Comparison of ENCODE assay signal across 20 mouse cellular contexts in genomic region chr5:112627305-112627704, GRCm38 (mm10). TPM values are rescaled to one million over a fixed set of nuclear protein-coding genes. Genes with fewer than 3 reads are reported as not detected.
A peak's percentile ranks its signal among the peaks of the same experiment; 100 is the strongest.
DNase-seq lines count a peak whose midpoint lies in the region; ATAC-seq and TF ChIP-seq lines count a peak whose summit lies in the region.
"Had no signal": no experiment of that assay in that cellular context is flagged by ENCODE, and none has a peak within 500 bp of the region (broad histone marks: within the 10 kb centered on the region; RNA-seq: fewer than 3 reads in every experiment).

No protein-coding gene starts in this region.

- no peak overlapping the region for H3K4me2 ChIP-seq in embryonic facial prominence, embryonic 13.5 days
- H3K4me2 ChIP-seq in midbrain, embryonic 13.5 days (replicated peaks), result no peak overlapping the region
- H3K4me2 ChIP-seq in midbrain, postnatal 0 days (ENCODE audit: low read depth, low read length, poor library complexity, severe bottlenecking), result no peak overlapping the region
- H3K4me2 ChIP-seq in hindbrain, embryonic 15.5 days, result no peak overlapping the region
- H3K4me2 ChIP-seq in neural tube, embryonic 14.5 days (ENCODE audit: low read depth, low read length), result no peak overlapping the region
- H3K4me2 ChIP-seq: liver, embryonic 11.5 days; lung, embryonic 15.5 days; stomach, embryonic 15.5 days had no signal

- H3K9ac ChIP-seq in embryonic facial prominence, embryonic 13.5 days, result 0 out of 2 replicates have a peak overlapping the region, but pooled peaks have one; percentile 27
- no peak overlapping the region for H3K9ac ChIP-seq in midbrain, embryonic 13.5 days (replicated peaks)
- H3K9ac ChIP-seq in midbrain, postnatal 0 days (replicated peaks; ENCODE audit: low read length, poor library complexity, severe bottlenecking), result no peak overlapping the region
- no peak overlapping the region for H3K9ac ChIP-seq in hindbrain, embryonic 15.5 days
- no peak overlapping the region for H3K9ac ChIP-seq in neural tube, embryonic 14.5 days (replicated peaks; ENCODE audit: low read depth, low read length)
- H3K9ac ChIP-seq: lung, embryonic 15.5 days; stomach, embryonic 15.5 days had no signal

- no peak for TF ChIP-seq CTCF in midbrain, postnatal 0 days (IDR thresholded peaks at IDR 0.05)

- DNase-seq in embryonic facial prominence, embryonic 10.5 days (ENCODE audit: low spot score), result no peak
- DNase-seq in midbrain, postnatal 0 days (ENCODE audit: low spot score), result no peak
- no peak for DNase-seq in lung, postnatal 14 days
- DNase-seq in urinary bladder, adult 18-20 months (ENCODE audit: low spot score in 2 of 2), result no peak
- DNase-seq: gastrocnemius, postnatal 25 days; heart, postnatal 14 days; kidney, postnatal 25 days; thymus, postnatal 14 days had no signal

- ATAC-seq in embryonic facial prominence, embryonic 13.5 days (ENCODE audit: insufficient number of reproducible peaks, insufficient read depth, low FRiP score, low TSS enrichment, low read depth), result no peak
- ATAC-seq in midbrain, embryonic 13.5 days, result peak; percentile 41; the same call in 1 of the 2 replicates
- no peak for ATAC-seq in midbrain, postnatal 0 days (ENCODE audit: low FRiP score)
- 0 out of 2 replicates have a peak, but pooled peaks have one; percentile 10 for ATAC-seq in hindbrain, embryonic 15.5 days (ENCODE audit: low FRiP score, low read depth)
- ATAC-seq in neural tube, embryonic 14.5 days (ENCODE audit: low read depth), result peak; percentile 48; the same call in 1 of the 2 replicates
- ATAC-seq: activated CD4-positive, CD25-positive, alpha-beta regulatory T cell, adult 4 months; intestine, embryonic 16.5 days had no signal

- no peaks in the 10 kb centered on the region for H3K36me3 ChIP-seq in embryonic facial prominence, embryonic 13.5 days
- H3K36me3 ChIP-seq in embryonic facial prominence, embryonic 10.5 days (replicated peaks), result no peaks in the 10 kb centered on the region
- no peaks in the 10 kb centered on the region for H3K36me3 ChIP-seq in midbrain, embryonic 13.5 days
- no peaks in the 10 kb centered on the region for H3K36me3 ChIP-seq in midbrain, postnatal 0 days (ENCODE audit: insufficient read depth, low read length)
- H3K36me3 ChIP-seq in hindbrain, embryonic 15.5 days, result no peaks in the 10 kb centered on the region
- H3K36me3 ChIP-seq in neural tube, embryonic 14.5 days (ENCODE audit: control insufficient read depth, insufficient read depth, low read length), result no peaks in the 10 kb centered on the region
- H3K36me3 ChIP-seq: heart, embryonic 10.5 days; lung, embryonic 15.5 days; stomach, embryonic 15.5 days had no signal

- peaks cover 26% of the 10 kb centered on the region for H3K4me1 ChIP-seq in embryonic facial prominence, embryonic 13.5 days
- H3K4me1 ChIP-seq in embryonic facial prominence, embryonic 10.5 days, result peaks cover 56% of the 10 kb centered on the region
- H3K4me1 ChIP-seq in midbrain, embryonic 13.5 days (replicated peaks), result peaks cover 48% of the 10 kb centered on the region
- peaks cover 9% of the 10 kb centered on the region for H3K4me1 ChIP-seq in midbrain, postnatal 0 days (ENCODE audit: insufficient read depth, low read length)
- H3K4me1 ChIP-seq in hindbrain, embryonic 15.5 days (replicated peaks), result peaks cover 32% of the 10 kb centered on the region
- peaks cover 6% of the 10 kb centered on the region; the same call in 1 of the 2 replicates for H3K4me1 ChIP-seq in neural tube, embryonic 14.5 days (ENCODE audit: control insufficient read depth, insufficient read depth, low read length)
- H3K4me1 ChIP-seq: stomach, embryonic 15.5 days had no signal

- H3K27me3 ChIP-seq in embryonic facial prominence, embryonic 13.5 days, result no peaks in the 10 kb centered on the region
- H3K27me3 ChIP-seq in embryonic facial prominence, embryonic 10.5 days (replicated peaks; ENCODE audit: low read depth, poor library complexity, severe bottlenecking), result peaks cover 35% of the 10 kb centered on the region
- H3K27me3 ChIP-seq in midbrain, embryonic 13.5 days, result no peaks in the 10 kb centered on the region
- H3K27me3 ChIP-seq in midbrain, postnatal 0 days (ENCODE audit: insufficient read depth, low read length), result no peaks in the 10 kb centered on the region
- H3K27me3 ChIP-seq in hindbrain, embryonic 15.5 days, result no peaks in the 10 kb centered on the region
- no peaks in the 10 kb centered on the region for H3K27me3 ChIP-seq in neural tube, embryonic 14.5 days (ENCODE audit: control insufficient read depth, insufficient read depth, low read length)
- H3K27me3 ChIP-seq: CH12.LX; lung, embryonic 15.5 days; stomach, embryonic 15.5 days had no signal

- 48% methylated on average over 14 of the region's 14 CpGs for WGBS in embryonic facial prominence, embryonic 13.5 days
- WGBS in embryonic facial prominence, embryonic 10.5 days, result 55% methylated on average over 14 of the region's 14 CpGs
- WGBS in midbrain, embryonic 13.5 days, result 52% methylated on average over 14 of the region's 14 CpGs
- WGBS in midbrain, postnatal 0 days, result 42% methylated on average over 14 of the region's 14 CpGs
- 39% methylated on average over 14 of the region's 14 CpGs for WGBS in hindbrain, embryonic 15.5 days
- 36% methylated on average over 14 of the region's 14 CpGs for WGBS in neural tube, embryonic 14.5 days

- 0 out of 2 replicates have a peak, but pooled peaks cover 5% of the 10 kb centered on the region for H3K9me3 ChIP-seq in embryonic facial prominence, embryonic 13.5 days
- H3K9me3 ChIP-seq in embryonic facial prominence, embryonic 10.5 days, result peaks cover 5% of the 10 kb centered on the region; the same call in 1 of the 2 replicates
- no peaks in the 10 kb centered on the region for H3K9me3 ChIP-seq in midbrain, embryonic 13.5 days
- no peaks in the 10 kb centered on the region for H3K9me3 ChIP-seq in midbrain, postnatal 0 days (ENCODE audit: low read length)
- H3K9me3 ChIP-seq in hindbrain, embryonic 15.5 days, result no peaks in the 10 kb centered on the region
- H3K9me3 ChIP-seq in neural tube, embryonic 14.5 days (ENCODE audit: control insufficient read depth, low read length), result no peaks in the 10 kb centered on the region
- H3K9me3 ChIP-seq: heart, embryonic 10.5 days; lung, embryonic 15.5 days; stomach, embryonic 15.5 days had no signal

- no peak overlapping the region for H3K4me3 ChIP-seq in embryonic facial prominence, embryonic 13.5 days
- no peak overlapping the region for H3K4me3 ChIP-seq in embryonic facial prominence, embryonic 10.5 days
- H3K4me3 ChIP-seq in midbrain, embryonic 13.5 days (replicated peaks), result no peak overlapping the region
- no peak overlapping the region for H3K4me3 ChIP-seq in midbrain, postnatal 0 days (ENCODE audit: low read depth, low read length)
- no peak overlapping the region for H3K4me3 ChIP-seq in hindbrain, embryonic 15.5 days
- H3K4me3 ChIP-seq in neural tube, embryonic 14.5 days (ENCODE audit: low read depth, low read length), result no peak overlapping the region
- H3K4me3 ChIP-seq: heart, embryonic 10.5 days; lung, embryonic 15.5 days; stomach, embryonic 15.5 days had no signal

- no peak overlapping the region for H3K27ac ChIP-seq in embryonic facial prominence, embryonic 13.5 days
- H3K27ac ChIP-seq in embryonic facial prominence, embryonic 10.5 days (replicated peaks), result no peak overlapping the region; the same call in 1 of the 2 replicates
- H3K27ac ChIP-seq in midbrain, embryonic 13.5 days, result peak overlapping the region; percentile 44; the same call in 1 of the 2 replicates
- H3K27ac ChIP-seq in midbrain, postnatal 0 days (ENCODE audit: low read depth, low read length), result no peak overlapping the region
- H3K27ac ChIP-seq in hindbrain, embryonic 15.5 days (replicated peaks), result no peak overlapping the region
- H3K27ac ChIP-seq in neural tube, embryonic 14.5 days (ENCODE audit: low read depth, low read length), result no peak overlapping the region
- H3K27ac ChIP-seq: heart, embryonic 10.5 days; lung, embryonic 15.5 days; stomach, embryonic 15.5 days had no signal

RNA-seq across cellular contexts. Expression of gene Sez6l, which starts 50.3 kb away (rescaled TPM):
- polyA plus RNA-seq in embryonic facial prominence, embryonic 13.5 days (2015; fragmentation: Nextera tagmentation; extraction: Ambion mirVana), result 2.0 and 2.1 TPM in 2 replicates
- polyA plus RNA-seq in embryonic facial prominence, embryonic 10.5 days (2016; fragmentation: Nextera tagmentation; extraction: Ambion mirVana), result 0.63 and 0.75 TPM in 2 replicates
- polyA plus RNA-seq in midbrain, embryonic 13.5 days (2015; fragmentation: Nextera tagmentation; extraction: Ambion mirVana), result 41.6 and 42.0 TPM in 2 replicates
- 101 and 115 TPM in 2 replicates for total RNA-seq in midbrain, postnatal 0 days (2014; rRNA removed)
- polyA plus RNA-seq in midbrain, postnatal 0 days (2015; fragmentation: Nextera tagmentation; extraction: Ambion mirVana), result 60.7 and 65.7 TPM in 2 replicates
- polyA plus RNA-seq in hindbrain, embryonic 15.5 days (2015; fragmentation: Nextera tagmentation; extraction: Ambion mirVana), result 41.3 and 46.3 TPM in 2 replicates
- 27.6 and 30.4 TPM in 2 replicates for polyA plus RNA-seq in neural tube, embryonic 14.5 days (2014; fragmentation: Nextera tagmentation; extraction: Ambion mirVana)
- total RNA-seq: CH12.LX; gastrocnemius, postnatal 25 days; megakaryocyte-erythroid progenitor cell, adult 5-6 weeks had no signal
- polyA plus RNA-seq: activated CD4-positive, CD25-positive, alpha-beta regulatory T cell, adult 4 months had no signal

Comparison
In these comparisons a context has a peak if more than half of its experiments do, and no peak if none do; other contexts are left out.
1. ATAC-seq: peak in midbrain, embryonic 13.5 days (single experiment), hindbrain, embryonic 15.5 days (single experiment) and neural tube, embryonic 14.5 days (single experiment); none in embryonic facial prominence, embryonic 13.5 days (single experiment) and midbrain, postnatal 0 days (single experiment).